Mouse (Mus musculus): Measurements from ENCODE around the gene Fuca1.

DNA sequence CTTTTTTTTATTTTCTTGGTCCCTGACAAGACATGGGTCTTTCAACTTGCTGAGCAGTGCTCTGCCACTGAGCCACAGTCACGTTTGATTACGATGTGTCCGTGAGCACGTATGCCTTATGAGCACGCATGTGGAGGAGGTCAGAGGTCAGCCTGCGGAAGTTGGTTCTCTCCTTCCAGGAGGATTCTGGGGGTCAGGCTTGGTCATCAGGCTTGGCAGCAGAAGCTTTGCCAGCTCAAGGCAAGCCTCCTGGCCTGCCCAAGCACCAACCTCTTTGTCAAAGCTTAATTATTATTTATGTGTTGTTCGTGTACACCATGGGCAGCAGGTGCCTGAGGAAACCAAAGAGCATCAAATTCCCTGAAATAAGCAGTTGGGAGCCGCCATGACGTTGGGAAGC, 7.8 kb downstream of the Fuca1 start:
- TF ChIP-seq CTCF (IDR thresholded peaks at IDR 0.05; ENCODE audit: borderline replicate concordance, extremely low read depth, insufficient read depth, insufficient read length) (no peak), POLR2A (IDR thresholded peaks at IDR 0.05; ENCODE audit: borderline replicate concordance, extremely low read depth, insufficient read depth, insufficient read length, poor library complexity, severe bottlenecking) (no peak)
